Mouse (Mus musculus): ENCODE data around the gene Nsun6. TPM values are rescaled to one million over a fixed set of nuclear protein-coding genes. Genes with fewer than 3 reads are reported as not detected.
A peak's percentile ranks its signal among the peaks of the same experiment; 100 is the strongest.

Gene Nsun6
- 14.8 and 15.2 TPM in 2 replicates for polyA plus RNA-seq (2015; fragmentation: Nextera tagmentation; extraction: Ambion mirVana)

DNA sequence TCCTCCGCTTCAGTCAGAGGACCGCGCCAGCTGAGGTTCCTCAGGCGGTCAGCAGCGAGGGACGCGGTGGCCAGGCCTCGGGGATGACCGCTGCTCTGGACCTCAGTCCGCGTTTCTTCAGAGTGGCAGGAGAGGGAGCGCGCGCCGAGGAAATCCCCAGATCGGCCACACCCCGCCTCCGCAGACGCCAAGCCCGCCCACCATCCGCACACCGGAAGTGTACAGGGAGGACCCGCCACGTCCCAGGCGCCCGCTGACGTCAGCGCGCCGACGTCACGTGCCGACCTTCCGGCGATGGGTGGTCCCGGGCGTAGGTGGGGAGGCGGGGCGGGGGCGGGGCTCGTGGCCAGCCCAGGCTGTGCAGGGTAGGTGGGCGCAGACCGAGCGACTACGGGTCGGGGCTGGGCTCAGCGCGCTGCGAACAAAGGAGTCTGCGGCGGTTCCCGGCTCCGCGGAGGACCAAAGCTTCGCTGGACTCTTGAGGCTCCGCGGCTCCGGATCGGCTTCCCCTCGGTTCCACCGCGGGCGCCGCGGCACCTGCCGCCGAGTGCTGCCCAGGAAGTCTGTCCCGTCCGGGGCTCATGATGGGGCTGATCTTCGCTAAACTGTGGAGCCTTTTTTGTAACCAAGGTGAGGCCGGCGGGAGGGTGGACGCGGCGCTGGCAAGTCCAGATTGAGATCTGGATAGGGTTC lies at the start of gene Nsun6:
Gene Nsun6 (minus strand): TSS at position 125 of the 693 bp plus-strand sequence.
- H3K4me1 ChIP-seq (replicated peaks; ENCODE audit: control insufficient read depth, insufficient read depth, low read length): peaks cover 11% of the 10 kb centered on the region
- H3K9ac ChIP-seq (ENCODE audit: low read length): peak within 1 kb of the TSS; percentile 97
- peak within 1 kb of the TSS; percentile 72 for H3K4me2 ChIP-seq (ENCODE audit: low read depth, low read length)
- H3K9me3 ChIP-seq (ENCODE audit: control insufficient read depth, low read length): no peaks in the 10 kb centered on the region
- H3K36me3 ChIP-seq (ENCODE audit: control insufficient read depth, insufficient read depth, low read length): no peaks in the 10 kb centered on the region
- ATAC-seq (ENCODE audit: low read depth): peak; percentile 99
- H3K4me3 ChIP-seq (ENCODE audit: low read length): peak within 1 kb of the TSS; percentile 95
- under 1% methylated on average over 68 of the region's 75 CpGs for WGBS
- no peaks in the 10 kb centered on the region for H3K27me3 ChIP-seq (ENCODE audit: control insufficient read depth, insufficient read depth, low read depth, low read length)
- H3K27ac ChIP-seq (ENCODE audit: low read length): peak within 1 kb of the TSS; percentile 95

DNA sequence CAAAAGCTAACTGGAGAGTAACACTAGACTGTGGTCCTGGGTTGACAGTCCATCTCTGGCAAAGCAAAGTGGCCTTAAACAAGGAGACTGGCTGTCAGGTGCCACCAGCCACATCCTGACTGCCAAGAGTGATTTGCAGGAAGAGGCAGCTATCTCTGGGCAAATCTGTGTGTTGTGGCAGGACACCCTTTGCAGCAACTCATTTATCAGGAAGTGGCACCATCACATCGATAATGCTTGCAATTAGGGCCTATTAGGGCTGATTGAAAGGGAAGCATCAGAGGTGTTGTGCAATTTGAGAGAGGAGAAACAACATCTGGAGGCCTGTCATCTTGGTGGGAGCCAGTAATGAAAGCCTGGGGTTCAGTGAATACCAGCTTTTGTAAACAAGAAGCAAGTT lies 49.5 kb upstream of the Nsun6 start:
- no peak overlapping the region for H3K4me2 ChIP-seq (ENCODE audit: low read depth, low read length)
- no peak overlapping the region for H3K9ac ChIP-seq (ENCODE audit: low read length)
- H3K27me3 ChIP-seq (ENCODE audit: control insufficient read depth, insufficient read depth, low read depth, low read length): no peaks in the 10 kb centered on the region
- H3K4me1 ChIP-seq (replicated peaks; ENCODE audit: control insufficient read depth, insufficient read depth, low read length): peaks cover 3% of the 10 kb centered on the region; the same call in 1 of the 2 replicates
- WGBS: 16% methylated on average over 1 of the region's 1 CpGs
- H3K36me3 ChIP-seq (ENCODE audit: control insufficient read depth, insufficient read depth, low read length): no peaks in the 10 kb centered on the region
- H3K9me3 ChIP-seq (ENCODE audit: control insufficient read depth, low read length): no peaks in the 10 kb centered on the region
- H3K27ac ChIP-seq (ENCODE audit: low read length): no peak overlapping the region
- no peak overlapping the region for H3K4me3 ChIP-seq (ENCODE audit: low read length)
- ATAC-seq (ENCODE audit: low read depth): peak; percentile 54

DNA sequence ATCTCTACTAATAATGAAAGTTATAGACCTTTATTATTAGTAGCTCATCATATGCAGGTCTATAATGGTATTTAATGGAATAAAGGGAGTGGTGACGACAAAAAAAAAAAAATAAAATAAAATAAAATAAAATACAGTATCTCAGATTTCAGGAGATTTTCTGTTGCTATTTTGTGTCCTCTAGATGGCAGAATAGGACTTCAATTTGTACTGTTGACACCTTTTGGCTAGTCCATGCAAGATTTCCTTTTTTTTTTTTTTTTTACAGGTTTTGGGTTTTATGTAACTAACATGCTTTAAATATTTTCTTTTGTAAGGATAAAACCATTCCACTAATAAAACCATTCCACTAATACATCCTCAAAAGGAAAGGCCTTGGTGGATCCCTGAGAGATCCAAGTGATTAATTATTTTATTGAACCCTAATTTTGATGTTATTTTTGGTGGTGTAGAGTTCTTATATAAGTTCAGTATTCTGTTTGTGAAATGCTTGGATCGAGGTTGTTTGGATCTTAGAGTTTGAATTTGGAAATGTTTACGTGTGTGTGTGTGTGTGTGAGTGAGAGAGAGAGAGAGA lies 41.7 kb upstream of the Nsun6 start:
- ATAC-seq (ENCODE audit: low read depth): no peak
- no peaks in the 10 kb centered on the region for H3K9me3 ChIP-seq (ENCODE audit: control insufficient read depth, low read length)
- no peak overlapping the region for H3K27ac ChIP-seq (ENCODE audit: low read length)
- no peaks in the 10 kb centered on the region for H3K4me1 ChIP-seq (replicated peaks; ENCODE audit: control insufficient read depth, insufficient read depth, low read length)
- no peak overlapping the region for H3K9ac ChIP-seq (ENCODE audit: low read length)
- no peaks in the 10 kb centered on the region for H3K36me3 ChIP-seq (ENCODE audit: control insufficient read depth, insufficient read depth, low read length)
- H3K4me3 ChIP-seq (ENCODE audit: low read length): no peak overlapping the region
- H3K4me2 ChIP-seq (ENCODE audit: low read depth, low read length): no peak overlapping the region
- no peaks in the 10 kb centered on the region for H3K27me3 ChIP-seq (ENCODE audit: control insufficient read depth, insufficient read depth, low read depth, low read length)
- 46% methylated on average over 3 of the region's 3 CpGs for WGBS

DNA sequence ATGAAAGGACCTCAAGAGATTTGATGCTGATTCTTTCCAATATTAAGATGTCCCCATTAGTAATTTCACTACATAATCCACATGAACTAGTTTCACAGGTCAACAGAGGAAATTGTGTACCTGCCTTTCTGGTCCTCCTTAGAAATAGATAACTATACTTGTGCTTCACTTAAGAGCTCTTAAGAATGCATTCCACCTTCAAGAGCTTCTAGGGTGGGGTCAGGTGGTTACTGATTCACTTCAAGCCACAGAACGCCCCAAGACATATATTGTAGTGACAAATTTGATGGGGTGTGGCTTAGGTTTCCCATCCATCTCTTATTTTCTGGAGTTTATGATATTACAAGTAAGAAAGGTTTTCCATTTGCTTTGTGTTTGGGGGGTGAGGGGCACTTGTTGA lies 32.4 kb upstream of the Nsun6 start:
- H3K4me2 ChIP-seq (ENCODE audit: low read depth, low read length): no peak overlapping the region
- peaks cover 10% of the 10 kb centered on the region for H3K36me3 ChIP-seq (ENCODE audit: control insufficient read depth, insufficient read depth, low read length)
- H3K9ac ChIP-seq (ENCODE audit: low read length): no peak overlapping the region
- no peak overlapping the region for H3K27ac ChIP-seq (ENCODE audit: low read length)
- peak; percentile 65 for ATAC-seq (ENCODE audit: low read depth)
- no peaks in the 10 kb centered on the region for H3K9me3 ChIP-seq (ENCODE audit: control insufficient read depth, low read length)
- 54% methylated on average over 1 of the region's 1 CpGs for WGBS
- no peaks in the 10 kb centered on the region for H3K27me3 ChIP-seq (ENCODE audit: control insufficient read depth, insufficient read depth, low read depth, low read length)
- H3K4me3 ChIP-seq (ENCODE audit: low read length): no peak overlapping the region
- no peaks in the 10 kb centered on the region for H3K4me1 ChIP-seq (replicated peaks; ENCODE audit: control insufficient read depth, insufficient read depth, low read length)

DNA sequence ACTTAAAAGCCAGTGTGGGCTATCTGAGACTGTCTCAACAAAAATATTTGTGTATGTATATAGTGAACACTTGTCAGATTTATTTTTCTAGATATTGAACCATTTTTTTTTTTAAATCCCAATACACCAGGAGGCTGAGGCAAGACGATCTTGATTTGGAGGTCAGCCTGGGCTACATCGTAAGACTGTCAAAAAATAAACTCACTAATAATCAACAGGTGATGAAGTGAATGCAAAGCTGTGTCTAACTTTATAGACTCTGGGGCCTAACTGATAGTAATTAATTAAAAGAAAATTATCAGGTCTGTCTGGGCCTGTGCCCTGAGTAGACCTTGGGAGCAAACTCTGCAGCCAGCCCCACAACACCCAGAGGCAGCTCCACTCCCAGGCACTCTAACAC lies 28.8 kb upstream of the Nsun6 start:
- H3K4me1 ChIP-seq (replicated peaks; ENCODE audit: control insufficient read depth, insufficient read depth, low read length): no peaks in the 10 kb centered on the region
- no peak overlapping the region for H3K27ac ChIP-seq (ENCODE audit: low read length)
- no peak overlapping the region for H3K4me2 ChIP-seq (ENCODE audit: low read depth, low read length)
- no peak overlapping the region for H3K9ac ChIP-seq (ENCODE audit: low read length)
- H3K4me3 ChIP-seq (ENCODE audit: low read length): no peak overlapping the region
- H3K27me3 ChIP-seq (ENCODE audit: control insufficient read depth, insufficient read depth, low read depth, low read length): no peaks in the 10 kb centered on the region
- peaks cover 19% of the 10 kb centered on the region for H3K36me3 ChIP-seq (ENCODE audit: control insufficient read depth, insufficient read depth, low read length)
- ATAC-seq (ENCODE audit: low read depth): no peak
- no peaks in the 10 kb centered on the region for H3K9me3 ChIP-seq (ENCODE audit: control insufficient read depth, low read length)
- WGBS: 100% methylated on average over 2 of the region's 2 CpGs

DNA sequence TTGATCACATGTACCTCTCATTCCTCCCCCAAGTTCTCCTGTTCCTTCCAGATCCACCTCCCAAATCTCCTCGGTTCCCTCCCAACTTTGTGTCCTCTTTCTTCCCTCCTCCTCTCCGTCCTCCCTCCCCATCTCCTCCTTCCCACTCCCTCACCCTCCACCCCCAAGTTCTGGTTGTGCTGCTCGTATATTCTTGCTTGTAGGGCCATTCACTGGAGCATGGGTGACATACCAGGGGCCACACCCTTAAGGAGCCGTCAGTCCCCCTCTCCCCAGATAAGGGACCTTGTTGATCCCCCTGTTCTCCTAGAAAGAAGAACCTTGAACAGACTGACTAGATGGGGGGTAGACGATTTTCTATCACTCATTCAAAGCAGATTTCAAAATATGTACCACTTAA lies 12.2 kb upstream of the Nsun6 start:
- Histone ChIP-seq H3K4me1 (replicated peaks; ENCODE audit: control insufficient read depth, insufficient read depth, low read length) (peaks cover 10% of the 10 kb centered on the region), H3K4me3 (ENCODE audit: low read length) (no peak overlapping the region), H3K27ac (ENCODE audit: low read length) (no peak overlapping the region), H3K4me2 (ENCODE audit: low read depth, low read length) (no peak overlapping the region), H3K36me3 (ENCODE audit: control insufficient read depth, insufficient read depth, low read length) (peaks cover 15% of the 10 kb centered on the region), H3K9ac (ENCODE audit: low read length) (no peak overlapping the region), H3K9me3 (ENCODE audit: control insufficient read depth, low read length) (no peaks in the 10 kb centered on the region), H3K27me3 (ENCODE audit: control insufficient read depth, insufficient read depth, low read depth, low read length) (no peaks in the 10 kb centered on the region)
- ATAC-seq (ENCODE audit: low read depth): no peak
- 67% methylated on average over 5 of the region's 5 CpGs for WGBS

DNA sequence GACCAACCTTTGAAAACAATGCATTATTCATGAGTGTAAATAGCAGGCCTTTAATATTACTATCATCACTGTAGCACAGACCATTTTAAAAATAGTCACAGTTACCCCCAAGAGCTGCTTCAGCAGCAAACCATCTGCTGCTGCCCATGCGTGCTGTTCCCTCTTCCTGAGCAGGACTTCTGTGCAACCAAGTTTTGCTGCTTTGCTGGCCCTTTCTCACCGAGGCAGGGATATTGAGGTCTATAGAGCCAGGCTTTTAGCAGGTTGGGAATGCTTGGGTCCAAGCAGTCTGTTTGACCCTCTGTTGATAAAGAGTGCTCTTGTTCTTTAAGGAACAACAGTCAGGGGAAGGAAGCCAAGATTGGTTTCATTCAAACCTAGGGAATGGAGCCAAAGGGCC lies 10.6 kb upstream of the Nsun6 start:
- Histone ChIP-seq H3K9me3 (ENCODE audit: control insufficient read depth, low read length) (no peaks in the 10 kb centered on the region), H3K4me1 (replicated peaks; ENCODE audit: control insufficient read depth, insufficient read depth, low read length) (peaks cover 10% of the 10 kb centered on the region), H3K27ac (ENCODE audit: low read length) (no peak overlapping the region), H3K36me3 (ENCODE audit: control insufficient read depth, insufficient read depth, low read length) (peaks cover 15% of the 10 kb centered on the region), H3K9ac (ENCODE audit: low read length) (no peak overlapping the region), H3K4me2 (ENCODE audit: low read depth, low read length) (no peak overlapping the region), H3K27me3 (ENCODE audit: control insufficient read depth, insufficient read depth, low read depth, low read length) (no peaks in the 10 kb centered on the region), H3K4me3 (ENCODE audit: low read length) (no peak overlapping the region)
- WGBS: 74% methylated on average over 2 of the region's 2 CpGs
- no peak for ATAC-seq (ENCODE audit: low read depth)

DNA sequence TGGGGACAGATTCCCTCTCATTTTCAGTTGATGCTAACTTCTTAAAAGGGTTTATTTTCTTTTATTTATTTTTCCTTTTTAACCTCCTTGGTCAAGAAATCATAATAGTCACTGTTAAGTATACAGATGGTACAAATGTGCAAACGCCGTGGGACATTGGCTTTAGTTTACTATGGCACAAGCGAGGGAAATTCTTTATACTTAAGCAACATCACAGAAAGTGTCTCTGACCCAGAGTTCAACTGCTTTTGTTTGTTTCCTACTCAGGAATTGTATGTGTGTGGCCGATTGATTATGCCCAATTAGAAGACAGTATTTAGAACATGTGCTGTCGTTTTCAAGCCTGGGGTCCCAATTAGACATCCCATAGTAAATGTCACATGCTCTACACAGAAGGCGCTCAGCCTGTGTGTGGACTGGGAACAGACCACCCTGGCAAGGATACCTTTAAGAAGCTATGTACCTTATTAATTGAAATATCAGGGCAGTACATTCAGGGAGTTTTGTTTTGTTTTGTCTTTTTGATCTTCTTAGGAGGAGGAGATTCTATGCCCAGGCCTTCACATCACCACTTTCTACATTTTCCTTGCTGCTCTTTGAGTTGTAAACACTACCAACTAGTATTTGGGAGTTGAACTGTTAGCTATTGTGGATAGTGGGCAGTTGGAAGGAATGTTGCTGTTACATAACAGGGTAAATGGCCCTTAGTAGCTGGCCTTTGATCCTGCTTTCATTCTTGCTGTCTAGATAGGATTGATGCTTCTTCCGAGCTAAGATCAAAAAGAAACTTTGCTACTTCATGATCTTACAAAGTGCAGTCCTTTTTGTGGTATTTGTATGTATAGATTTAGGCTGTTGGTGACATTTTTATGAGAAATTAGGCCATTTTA lies 9.8 kb upstream of the Nsun6 start:
- 52% methylated on average over 7 of the region's 7 CpGs for WGBS
- ATAC-seq (ENCODE audit: low read depth): peak; percentile 51; the same call in 1 of the 2 replicates
- no peak overlapping the region for H3K4me3 ChIP-seq (ENCODE audit: low read length)
- H3K4me2 ChIP-seq (ENCODE audit: low read depth, low read length): no peak overlapping the region
- H3K9ac ChIP-seq (ENCODE audit: low read length): no peak overlapping the region
- no peaks in the 10 kb centered on the region for H3K9me3 ChIP-seq (ENCODE audit: control insufficient read depth, low read length)
- H3K27ac ChIP-seq (ENCODE audit: low read length): no peak overlapping the region
- peaks cover 10% of the 10 kb centered on the region for H3K4me1 ChIP-seq (replicated peaks; ENCODE audit: control insufficient read depth, insufficient read depth, low read length)
- H3K27me3 ChIP-seq (ENCODE audit: control insufficient read depth, insufficient read depth, low read depth, low read length): no peaks in the 10 kb centered on the region
- peaks cover 8% of the 10 kb centered on the region; the same call in 1 of the 2 replicates for H3K36me3 ChIP-seq (ENCODE audit: control insufficient read depth, insufficient read depth, low read length)

DNA sequence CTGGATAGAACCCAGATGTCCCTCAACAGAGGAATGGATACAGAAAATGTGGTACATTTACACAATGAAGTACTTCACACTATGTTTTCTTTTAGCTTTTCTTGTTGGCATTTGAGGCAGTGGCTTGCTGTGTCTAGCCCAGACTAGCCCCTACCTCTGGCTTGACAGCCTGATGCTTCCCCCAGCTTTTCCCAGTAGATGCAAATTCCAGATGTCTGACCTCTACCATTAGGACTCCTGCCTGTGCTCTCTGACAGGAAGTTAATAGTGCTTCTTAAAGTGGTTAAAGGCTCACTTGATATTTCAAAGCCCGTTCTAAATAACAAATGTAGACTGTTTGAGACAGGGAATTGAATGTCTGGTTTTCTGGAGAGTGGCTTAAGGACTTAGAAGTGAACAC lies 8.9 kb upstream of the Nsun6 start:
- 18% methylated on average over 1 of the region's 1 CpGs for WGBS
- H3K4me3 ChIP-seq (ENCODE audit: low read length): no peak overlapping the region
- no peak overlapping the region for H3K9ac ChIP-seq (ENCODE audit: low read length)
- no peaks in the 10 kb centered on the region for H3K27me3 ChIP-seq (ENCODE audit: control insufficient read depth, insufficient read depth, low read depth, low read length)
- peaks cover 5% of the 10 kb centered on the region; the same call in 1 of the 2 replicates for H3K36me3 ChIP-seq (ENCODE audit: control insufficient read depth, insufficient read depth, low read length)
- ATAC-seq (ENCODE audit: low read depth): no peak
- H3K4me2 ChIP-seq (ENCODE audit: low read depth, low read length): no peak overlapping the region
- H3K27ac ChIP-seq (ENCODE audit: low read length): peak overlapping the region; percentile 9; the same call in 1 of the 2 replicates
- H3K4me1 ChIP-seq (replicated peaks; ENCODE audit: control insufficient read depth, insufficient read depth, low read length): peaks cover 10% of the 10 kb centered on the region
- H3K9me3 ChIP-seq (ENCODE audit: control insufficient read depth, low read length): no peaks in the 10 kb centered on the region

All from lung, embryonic 16.5 days (tissue).